Mouse (Mus musculus): Measurements from ENCODE around the gene Bmpr1a. TPM values are rescaled to one million over a fixed set of nuclear protein-coding genes. Genes with fewer than 3 reads are reported as not detected.

The Bmpr1a gene
- polyA plus RNA-seq, 1 experiment from 2014 or later: 21.1 TPM

DNA sequence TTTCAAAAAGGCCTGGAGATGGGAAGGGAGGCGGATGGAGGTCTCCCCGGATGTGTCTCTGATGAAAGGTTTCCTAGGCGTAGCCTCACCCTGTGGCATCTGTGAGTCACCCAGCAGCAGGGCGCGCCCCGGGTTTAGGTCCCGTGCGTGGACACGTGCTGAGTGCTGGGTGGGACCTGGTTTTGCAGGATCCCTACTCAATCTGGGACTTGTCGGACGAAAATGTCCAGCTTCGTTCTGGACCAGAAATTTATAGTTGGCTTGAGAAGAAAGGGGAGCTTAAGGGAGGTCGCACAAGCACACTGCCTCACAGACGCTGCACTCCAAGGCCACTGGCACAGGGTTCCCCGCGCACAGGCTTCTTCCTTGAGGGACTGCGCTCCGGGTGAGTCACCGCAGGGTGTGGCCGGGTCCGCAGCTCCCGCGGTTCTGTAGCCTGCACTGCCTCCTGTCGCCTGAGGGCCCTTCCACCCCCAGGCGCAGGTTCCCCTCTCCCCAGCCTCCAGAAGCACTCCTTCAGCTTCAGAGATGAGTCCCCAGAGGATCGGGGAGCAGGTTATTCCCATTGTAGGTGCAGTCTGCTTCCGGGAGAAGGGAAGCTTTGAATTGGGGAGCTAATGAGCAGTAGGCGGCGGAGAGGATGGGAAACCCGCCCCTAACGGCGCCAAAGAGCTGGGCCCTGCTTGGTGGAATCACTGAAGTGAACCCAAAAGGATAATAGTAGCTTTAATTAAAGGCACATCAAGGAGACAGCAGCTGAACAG lies 139.5 kb downstream of the Bmpr1a start:
- Histone ChIP-seq H3K27me3 (replicated peaks; ENCODE audit: control insufficient read depth, insufficient read depth, low read length) (no peaks in the 10 kb centered on the region), H3K4me2 (ENCODE audit: low read length) (peak overlapping the region; percentile 79), H3K4me1 (replicated peaks; ENCODE audit: control insufficient read depth, insufficient read depth, low read length) (peaks cover 9% of the 10 kb centered on the region), H3K27ac (ENCODE audit: low read length) (peak overlapping the region; percentile 38; the same call in 1 of the 2 replicates), H3K36me3 (ENCODE audit: control insufficient read depth, insufficient read depth) (no peaks in the 10 kb centered on the region), H3K4me3 (replicated peaks; ENCODE audit: low read length) (peak overlapping the region; percentile 48), H3K9ac (replicated peaks; ENCODE audit: low read depth, low read length) (peak overlapping the region; percentile 70), H3K9me3 (ENCODE audit: control insufficient read depth, low read length) (no peaks in the 10 kb centered on the region)
- WGBS: under 1% methylated on average over 32 of the region's 32 CpGs
- ATAC-seq: peak; percentile 82

DNA sequence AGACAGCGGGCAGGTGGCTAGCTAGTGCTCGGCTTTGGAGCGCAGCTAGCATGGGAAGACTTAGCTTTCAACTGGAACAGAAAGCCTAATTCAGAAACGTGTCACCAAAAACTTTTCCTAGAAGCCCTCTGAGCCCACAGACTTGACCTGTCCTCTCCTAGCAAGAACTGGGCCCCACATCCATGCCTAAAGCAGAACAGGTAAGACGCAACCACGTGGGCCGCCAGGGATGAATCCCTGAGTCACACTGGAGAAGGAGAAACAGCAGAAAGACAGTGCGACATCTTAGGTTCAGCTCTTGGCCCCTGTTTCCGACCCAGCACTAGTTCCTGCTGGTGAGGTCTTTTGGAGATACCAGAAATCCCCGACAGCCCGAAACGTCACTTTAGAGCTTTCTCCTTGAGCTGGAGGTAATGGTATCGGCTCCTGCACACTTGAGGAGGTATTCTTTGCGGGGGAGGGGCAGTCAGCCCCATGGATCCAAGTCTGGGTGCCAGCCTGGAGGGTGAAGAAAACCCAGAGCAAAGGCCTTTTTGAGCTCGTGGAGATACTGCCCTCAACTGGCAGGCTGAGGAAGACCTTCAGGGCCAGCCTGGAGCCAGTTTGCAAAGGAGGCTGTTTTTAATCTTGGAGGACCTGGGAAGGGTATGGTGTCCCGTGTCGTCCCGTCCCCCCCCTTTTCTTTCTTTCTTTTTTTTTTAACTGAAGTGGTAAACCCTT lies 140.3 kb downstream of the Bmpr1a start:
- 33% methylated on average over 18 of the region's 18 CpGs for WGBS
- Histone ChIP-seq H3K36me3 (ENCODE audit: control insufficient read depth, insufficient read depth) (no peaks in the 10 kb centered on the region), H3K4me2 (ENCODE audit: low read length) (peak overlapping the region; percentile 79), H3K27ac (ENCODE audit: low read length) (no peak overlapping the region), H3K4me3 (replicated peaks; ENCODE audit: low read length) (peak overlapping the region; percentile 48), H3K4me1 (replicated peaks; ENCODE audit: control insufficient read depth, insufficient read depth, low read length) (peaks cover 9% of the 10 kb centered on the region), H3K9me3 (ENCODE audit: control insufficient read depth, low read length) (no peaks in the 10 kb centered on the region), H3K27me3 (replicated peaks; ENCODE audit: control insufficient read depth, insufficient read depth, low read length) (no peaks in the 10 kb centered on the region), H3K9ac (replicated peaks; ENCODE audit: low read depth, low read length) (peak overlapping the region; percentile 70)
- peak; percentile 66 for ATAC-seq

DNA sequence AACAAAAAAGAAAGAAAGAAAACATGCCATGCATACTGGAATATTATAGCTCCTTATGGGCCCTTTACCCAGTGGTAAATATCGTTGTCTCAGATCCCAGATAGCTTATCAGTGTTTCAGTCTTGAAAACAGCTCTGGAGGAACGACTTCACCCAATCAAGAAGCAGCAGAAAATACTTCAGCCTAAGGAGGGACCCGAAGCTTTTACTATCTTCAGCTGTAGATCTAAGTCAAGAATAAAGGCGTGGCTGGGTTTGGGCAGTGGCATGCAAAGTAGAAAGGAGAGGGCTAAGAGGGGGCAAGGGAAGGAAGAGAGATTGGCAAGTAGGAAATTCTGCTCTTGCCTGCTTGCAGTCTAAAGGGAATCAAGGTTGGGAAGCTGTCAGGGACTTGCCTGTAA lies 141.0 kb downstream of the Bmpr1a start:
- H3K27me3 ChIP-seq (replicated peaks; ENCODE audit: control insufficient read depth, insufficient read depth, low read length): no peaks in the 10 kb centered on the region
- 80% methylated on average over 4 of the region's 4 CpGs for WGBS
- no peaks in the 10 kb centered on the region for H3K36me3 ChIP-seq (ENCODE audit: control insufficient read depth, insufficient read depth)
- H3K27ac ChIP-seq (ENCODE audit: low read length): no peak overlapping the region
- H3K4me2 ChIP-seq (ENCODE audit: low read length): no peak overlapping the region
- peaks cover 9% of the 10 kb centered on the region for H3K4me1 ChIP-seq (replicated peaks; ENCODE audit: control insufficient read depth, insufficient read depth, low read length)
- no peak for ATAC-seq
- no peaks in the 10 kb centered on the region for H3K9me3 ChIP-seq (ENCODE audit: control insufficient read depth, low read length)
- H3K9ac ChIP-seq (replicated peaks; ENCODE audit: low read depth, low read length): no peak overlapping the region
- no peak overlapping the region for H3K4me3 ChIP-seq (replicated peaks; ENCODE audit: low read length)

Other genes with a start within 250 kb of the Bmpr1a start
- 6.6 TPM in 2 replicates for gene Shld2, start 192.8 kb downstream of the Bmpr1a start, polyA plus RNA-seq (2015; fragmentation: Nextera tagmentation; extraction: Ambion mirVana)
- 86.0 and 94.3 TPM in 2 replicates for gene Glud1, start 192.6 kb downstream of the Bmpr1a start, polyA plus RNA-seq (2015; fragmentation: Nextera tagmentation; extraction: Ambion mirVana)
- 0.97 TPM in 1 of 2 replicates, not detected in the other for gene Fam25c, start 147.9 kb downstream of the Bmpr1a start, polyA plus RNA-seq (2015; fragmentation: Nextera tagmentation; extraction: Ambion mirVana)
- 1.9 and 4.2 TPM in 2 replicates for gene Sncg, start 128.6 kb downstream of the Bmpr1a start, polyA plus RNA-seq (2015; fragmentation: Nextera tagmentation; extraction: Ambion mirVana)
- 3.9 and 4.8 TPM in 2 replicates for gene Mmrn2, start 127.9 kb downstream of the Bmpr1a start, polyA plus RNA-seq (2015; fragmentation: Nextera tagmentation; extraction: Ambion mirVana)
- not detected in 2 replicates for gene 9230112D13Rik, start 19.5 kb upstream of the Bmpr1a start, polyA plus RNA-seq (2015; fragmentation: Nextera tagmentation; extraction: Ambion mirVana)
- gene Ldb3, start 85.3 kb upstream of the Bmpr1a start, polyA plus RNA-seq (2015; fragmentation: Nextera tagmentation; extraction: Ambion mirVana): 0.39 and 0.55 TPM in 2 replicates
- gene Opn4, start 96.8 kb upstream of the Bmpr1a start, polyA plus RNA-seq (2015; fragmentation: Nextera tagmentation; extraction: Ambion mirVana): not detected in 2 replicates
- gene Wapl, start 170.6 kb upstream of the Bmpr1a start, polyA plus RNA-seq (2015; fragmentation: Nextera tagmentation; extraction: Ambion mirVana): 18.8 and 21.9 TPM in 2 replicates

All from forebrain, embryonic 16.5 days (tissue).